Mouse (Mus musculus) cerebellum, adult 2 months (tissue): ENCODE results near the gene Samd14.

Experiments used
- CTCF ChIP-seq: fragments of 200-500 bp; IDR thresholded peaks from 2 replicates; pipeline ENCODE4 v1.5.1; 2011; ENCODE audit warnings: low read depth, mild to moderate bottlenecking, control low read depth, low read length, moderate library complexity, borderline replicate concordance; ENCODE audit not compliant: insufficient read depth
- POLR2A ChIP-seq: fragments of 200-500 bp; IDR thresholded peaks from 2 replicates; pipeline ENCODE4 v1.6.1; 2011; ENCODE audit warnings: low read length, control low read depth, borderline replicate concordance; ENCODE audit not compliant: insufficient read depth

GRCm38 (mm10) chr11:95000128-95000527 lies 9.6 kb upstream of the Samd14 start:
- TF ChIP-seq CTCF: no peak
- TF ChIP-seq POLR2A: no peak
